Comparison of ENCODE assay signal across 9 mouse cellular contexts in genomic region chr15:80097999-80098461, GRCm38 (mm10). TPM values are rescaled to one million over a fixed set of nuclear protein-coding genes. Genes with fewer than 3 reads are reported as not detected.
A peak's percentile ranks its signal among the peaks of the same experiment; 100 is the strongest.
DNase-seq lines count a peak whose midpoint lies in the region; ATAC-seq lines count a peak whose summit lies in the region.
"Had no signal": no experiment of that assay in that cellular context is flagged by ENCODE, and none has a peak within 500 bp of the region (broad histone marks: within the 10 kb centered on the region; RNA-seq: fewer than 3 reads in every experiment).

No protein-coding gene starts in this region.

- no peak overlapping the region for H3K27ac ChIP-seq in hindbrain, embryonic 12.5 days
- no peak overlapping the region for H3K27ac ChIP-seq in hindbrain, embryonic 11.5 days (ENCODE audit: low read depth, low read length)
- H3K27ac ChIP-seq in liver, embryonic 11.5 days (ENCODE audit: low read depth, low read length), result peak overlapping the region; percentile 88
- H3K27ac ChIP-seq in neural tube, embryonic 14.5 days (ENCODE audit: low read depth, low read length), result no peak overlapping the region
- H3K27ac ChIP-seq: embryonic facial prominence, embryonic 15.5 days had no signal

- H3K4me1 ChIP-seq in hindbrain, embryonic 12.5 days, result peaks cover 14% of the 10 kb centered on the region
- peaks cover 5% of the 10 kb centered on the region; the same call in 1 of the 2 replicates for H3K4me1 ChIP-seq in hindbrain, embryonic 11.5 days (replicated peaks; ENCODE audit: control insufficient read depth, insufficient read depth, low read length)
- peaks cover 40% of the 10 kb centered on the region for H3K4me1 ChIP-seq in liver, embryonic 11.5 days (replicated peaks; ENCODE audit: control insufficient read depth, insufficient read depth, low read length)
- H3K4me1 ChIP-seq in neural tube, embryonic 14.5 days (ENCODE audit: control insufficient read depth, insufficient read depth, low read length), result peaks cover 4% of the 10 kb centered on the region

- 0 out of 2 replicates have a peak overlapping the region, but pooled peaks have one; percentile 41 for H3K9ac ChIP-seq in hindbrain, embryonic 12.5 days
- no peak overlapping the region for H3K9ac ChIP-seq in hindbrain, embryonic 11.5 days (ENCODE audit: low read depth, low read length)
- H3K9ac ChIP-seq in liver, embryonic 11.5 days (ENCODE audit: low read depth, low read length), result peak overlapping the region; percentile 58
- no peak overlapping the region for H3K9ac ChIP-seq in neural tube, embryonic 14.5 days (replicated peaks; ENCODE audit: low read depth, low read length)
- H3K9ac ChIP-seq: embryonic facial prominence, embryonic 15.5 days had no signal

- no peaks in the 10 kb centered on the region for H3K9me3 ChIP-seq in hindbrain, embryonic 12.5 days (replicated peaks)
- no peaks in the 10 kb centered on the region for H3K9me3 ChIP-seq in hindbrain, embryonic 11.5 days (ENCODE audit: control insufficient read depth, low read length)
- no peaks in the 10 kb centered on the region for H3K9me3 ChIP-seq in liver, embryonic 11.5 days (ENCODE audit: control insufficient read depth, low read length)
- H3K9me3 ChIP-seq in neural tube, embryonic 14.5 days (ENCODE audit: control insufficient read depth, low read length), result no peaks in the 10 kb centered on the region
- H3K9me3 ChIP-seq: embryonic facial prominence, embryonic 15.5 days had no signal

- DNase-seq in hindbrain, embryonic 11.5 days (ENCODE audit: low spot score), result no peak
- DNase-seq in c-Kit-positive CD71-positive TER-119-positive erythroid progenitor cells, embryonic 14.5 days (ENCODE audit: low spot score), result peak; percentile 86
- DNase-seq in liver, embryonic 11.5 days (ENCODE audit: low spot score), result no peak
- DNase-seq in adrenal gland, postnatal 10 days, result no peak
- no peak for DNase-seq in ovary, postnatal 10 days (ENCODE audit: low spot score)
- DNase-seq in layer of hippocampus, postnatal 14 days (ENCODE audit: low spot score in 2 of 2), result no peak

- peaks cover 32% of the 10 kb centered on the region for H3K27me3 ChIP-seq in hindbrain, embryonic 12.5 days
- no peaks in the 10 kb centered on the region; the same call in 1 of the 2 replicates for H3K27me3 ChIP-seq in hindbrain, embryonic 11.5 days (ENCODE audit: control insufficient read depth, insufficient read depth, low read length)
- peaks cover under 1% of the 10 kb centered on the region; the same call in 1 of the 2 replicates for H3K27me3 ChIP-seq in liver, embryonic 11.5 days (replicated peaks; ENCODE audit: control insufficient read depth, insufficient read depth, low read length)
- no peaks in the 10 kb centered on the region for H3K27me3 ChIP-seq in neural tube, embryonic 14.5 days (ENCODE audit: control insufficient read depth, insufficient read depth, low read length)

- WGBS in hindbrain, embryonic 12.5 days, result 38% methylated on average over 8 of the region's 8 CpGs
- 33% methylated on average over 8 of the region's 8 CpGs for WGBS in hindbrain, embryonic 11.5 days
- WGBS in liver, embryonic 11.5 days, result 24% methylated on average over 8 of the region's 8 CpGs
- 39% methylated on average over 8 of the region's 8 CpGs for WGBS in neural tube, embryonic 14.5 days

- H3K4me3 ChIP-seq in hindbrain, embryonic 12.5 days, result no peak overlapping the region
- H3K4me3 ChIP-seq in hindbrain, embryonic 11.5 days (ENCODE audit: low read depth, low read length), result no peak overlapping the region
- no peak overlapping the region for H3K4me3 ChIP-seq in liver, embryonic 11.5 days (ENCODE audit: low read depth, low read length)
- no peak overlapping the region for H3K4me3 ChIP-seq in neural tube, embryonic 14.5 days (ENCODE audit: low read depth, low read length)
- H3K4me3 ChIP-seq: embryonic facial prominence, embryonic 15.5 days had no signal

- peak overlapping the region; percentile 31; the same call in 1 of the 2 replicates for H3K4me2 ChIP-seq in hindbrain, embryonic 12.5 days (replicated peaks)
- H3K4me2 ChIP-seq in hindbrain, embryonic 11.5 days (replicated peaks; ENCODE audit: low read depth, low read length), result no peak overlapping the region
- H3K4me2 ChIP-seq in liver, embryonic 11.5 days, result peak overlapping the region; percentile 55
- no peak overlapping the region for H3K4me2 ChIP-seq in neural tube, embryonic 14.5 days (ENCODE audit: low read depth, low read length)

- H3K36me3 ChIP-seq in hindbrain, embryonic 12.5 days, result no peaks in the 10 kb centered on the region
- no peaks in the 10 kb centered on the region for H3K36me3 ChIP-seq in hindbrain, embryonic 11.5 days (ENCODE audit: control insufficient read depth, insufficient read depth, low read length)
- no peaks in the 10 kb centered on the region for H3K36me3 ChIP-seq in liver, embryonic 11.5 days (ENCODE audit: control insufficient read depth, insufficient read depth, low read length)
- no peaks in the 10 kb centered on the region for H3K36me3 ChIP-seq in neural tube, embryonic 14.5 days (ENCODE audit: control insufficient read depth, insufficient read depth, low read length)
- H3K36me3 ChIP-seq: embryonic facial prominence, embryonic 15.5 days had no signal

- 0 out of 2 replicates have a peak, but pooled peaks have one; percentile 33 for ATAC-seq in hindbrain, embryonic 12.5 days (ENCODE audit: low FRiP score)
- ATAC-seq in hindbrain, embryonic 11.5 days (ENCODE audit: low FRiP score), result no peak
- ATAC-seq in liver, embryonic 11.5 days (replicated peaks; ENCODE audit: low FRiP score), result peak; percentile 96
- 0 out of 2 replicates have a peak, but pooled peaks have one; percentile 15 for ATAC-seq in neural tube, embryonic 14.5 days (ENCODE audit: low read depth)

RNA-seq across cellular contexts. Expression of gene Rpl3, which starts 6.4 kb away (rescaled TPM):
- polyA plus RNA-seq in hindbrain, embryonic 12.5 days (2016; fragmentation: Nextera tagmentation; extraction: Ambion mirVana), result 642 and 670 TPM in 2 replicates
- polyA plus RNA-seq in hindbrain, embryonic 11.5 days (2014; fragmentation: Nextera tagmentation; extraction: Ambion mirVana), result 1,014 and 1,045 TPM in 2 replicates
- 1,449 and 1,469 TPM in 2 replicates for polyA plus RNA-seq in liver, embryonic 11.5 days (2014; fragmentation: Nextera tagmentation; extraction: Ambion mirVana)
- polyA plus RNA-seq in neural tube, embryonic 14.5 days (2014; fragmentation: Nextera tagmentation; extraction: Ambion mirVana), result 633 and 702 TPM in 2 replicates
- 100 to 1,000 TPM; 672 to 709 TPM for total RNA-seq in adrenal gland, postnatal 10 days (2021)
- total RNA-seq in layer of hippocampus, postnatal 14 days (2021), result 100 to 1,000 TPM; 460 to 491 TPM

RNA-seq across cellular contexts. Expression of gene Syngr1, which starts 6.9 kb away (rescaled TPM):
- polyA plus RNA-seq in hindbrain, embryonic 12.5 days (2016; fragmentation: Nextera tagmentation; extraction: Ambion mirVana), result 11.6 and 14.3 TPM in 2 replicates
- 7.3 and 8.9 TPM in 2 replicates for polyA plus RNA-seq in hindbrain, embryonic 11.5 days (2014; fragmentation: Nextera tagmentation; extraction: Ambion mirVana)
- 32.2 and 38.6 TPM in 2 replicates for polyA plus RNA-seq in liver, embryonic 11.5 days (2014; fragmentation: Nextera tagmentation; extraction: Ambion mirVana)
- polyA plus RNA-seq in neural tube, embryonic 14.5 days (2014; fragmentation: Nextera tagmentation; extraction: Ambion mirVana), result 27.3 and 30.3 TPM in 2 replicates
- total RNA-seq in adrenal gland, postnatal 10 days (2021), result 10 to 100 TPM; 30.2 to 35.0 TPM
- 100 to 1,000 TPM; 462 to 472 TPM for total RNA-seq in layer of hippocampus, postnatal 14 days (2021)

RNA-seq across cellular contexts. Expression of gene Tab1, which starts 34.9 kb away (rescaled TPM):
- polyA plus RNA-seq in hindbrain, embryonic 12.5 days (2016; fragmentation: Nextera tagmentation; extraction: Ambion mirVana), result 42.1 and 44.0 TPM in 2 replicates
- 21.6 and 24.7 TPM in 2 replicates for polyA plus RNA-seq in hindbrain, embryonic 11.5 days (2014; fragmentation: Nextera tagmentation; extraction: Ambion mirVana)
- polyA plus RNA-seq in liver, embryonic 11.5 days (2014; fragmentation: Nextera tagmentation; extraction: Ambion mirVana), result 25.9 and 28.7 TPM in 2 replicates
- polyA plus RNA-seq in neural tube, embryonic 14.5 days (2014; fragmentation: Nextera tagmentation; extraction: Ambion mirVana), result 30.1 and 36.6 TPM in 2 replicates
- total RNA-seq in adrenal gland, postnatal 10 days (2021), result 10 to 100 TPM; 16.3 to 28.9 TPM
- 10 to 100 TPM; 29.7 to 31.4 TPM for total RNA-seq in layer of hippocampus, postnatal 14 days (2021)

Comparison
In these comparisons a context has a peak if more than half of its experiments do, and no peak if none do; other contexts are left out.
1. H3K4me2 ChIP-seq: peak in hindbrain, embryonic 12.5 days (single experiment) and liver, embryonic 11.5 days (single experiment); none in hindbrain, embryonic 11.5 days (single experiment) and neural tube, embryonic 14.5 days (single experiment).
2. H3K9ac ChIP-seq: peak in hindbrain, embryonic 12.5 days (single experiment) and liver, embryonic 11.5 days (single experiment); none in hindbrain, embryonic 11.5 days (single experiment) and neural tube, embryonic 14.5 days (single experiment).